Mouse (Mus musculus) ES-E14 (cell line): Measurements from ENCODE around the gene Fndc3b. TPM values are rescaled to one million over a fixed set of nuclear protein-coding genes. Genes with fewer than 3 reads are reported as not detected.

Source experiments
- DNase-seq: peaks from one replicate; pipeline ENCODE4 v3.0.0-alpha.2; 2013; ENCODE audit warnings: low read depth, low spot score
- H3K27ac ChIP-seq: 2 replicates; pipeline ENCODE4 v1.5.1; 2012; ENCODE audit warnings: low read depth, mild to moderate bottlenecking, low read length, moderate library complexity, mixed read lengths; ENCODE audit not compliant: poor library complexity, insufficient read depth, severe bottlenecking
- H3K36me3 ChIP-seq: 2 replicates; pipeline ENCODE4 v1.6.1; 2012; ENCODE audit warnings: mild to moderate bottlenecking, low read length, moderate library complexity, mixed read lengths; ENCODE audit not compliant: control insufficient read depth, poor library complexity, insufficient read depth, severe bottlenecking
- H3K4me1 ChIP-seq, 2 experiments: fragments of 150-350 bp in 1 of 2; sonication (generic) in 1 of 2; 2 replicates each; pipeline ENCODE4 v1.6.1; 2012; ENCODE audit warnings: low read length in 2 of 2, mild to moderate bottlenecking in 1 of 2, mixed read lengths in 1 of 2; ENCODE audit not compliant: control insufficient read depth in 2 of 2, insufficient read depth in 2 of 2, poor library complexity in 1 of 2
- H3K4me3 ChIP-seq, 2 experiments: fragments of 150-350 bp in 1 of 2; sonication (generic) in 1 of 2; 2 replicates each; pipeline ENCODE4 v1.5.1; 2012; ENCODE audit warnings: low read length in 2 of 2, low read depth in 1 of 2, mild to moderate bottlenecking in 1 of 2, mixed read lengths in 1 of 2; ENCODE audit not compliant: insufficient read depth in 1 of 2, poor library complexity in 1 of 2, severe bottlenecking in 1 of 2
- H3K9ac ChIP-seq: 2 replicates; pipeline ENCODE4 v1.6.1; 2012; ENCODE audit warnings: low read depth, mild to moderate bottlenecking, low read length, mixed read lengths; ENCODE audit not compliant: poor library complexity, insufficient read depth, severe bottlenecking
- H3K9me3 ChIP-seq: fragments of 150-350 bp; sonication (generic); 2 replicates; pipeline ENCODE4 v1.6.1; 2012; ENCODE audit warnings: low read depth, mild to moderate bottlenecking, low read length; ENCODE audit not compliant: control insufficient read depth, insufficient read depth
- CHD2 ChIP-seq: IDR thresholded peaks from 2 replicates; pipeline ENCODE4 v1.6.1; 2014; ENCODE audit warnings: mild to moderate bottlenecking, low read depth, low read length, inconsistent platforms
- HCFC1 ChIP-seq: IDR thresholded peaks from 2 replicates; pipeline ENCODE4 v1.6.1; 2012; ENCODE audit warnings: low read length, inconsistent platforms, borderline replicate concordance; ENCODE audit not compliant: insufficient read depth
- MAFK ChIP-seq: IDR thresholded peaks from 2 replicates; pipeline ENCODE4 v1.6.1; 2014; ENCODE audit warnings: mild to moderate bottlenecking, low read depth, low read length, inconsistent platforms; ENCODE audit not compliant: insufficient read depth
- ZC3H11A ChIP-seq: IDR thresholded peaks from 2 replicates; pipeline ENCODE4 v1.6.1; 2012; ENCODE audit warnings: low read depth, mild to moderate bottlenecking, inconsistent platforms, low read length, borderline replicate concordance
- ZNF384 ChIP-seq: IDR thresholded peaks from 2 replicates; pipeline ENCODE4 v1.6.1; 2012; ENCODE audit warnings: low read depth, low read length, inconsistent platforms
- in situ Hi-C, 2 experiments: fragments of 600-800 bp; cut with MboI; formaldehyde crosslinking; loops; one replicate each; pipeline ENCODE4 v1.15.1; 2025; ENCODE audit warnings: low sequenced_read_pairs in 2 of 2, inconsistent platforms in 1 of 2; ENCODE audit not compliant: unreplicated experiment in 2 of 2
- total RNA-seq: library from RNA; depleted of rRNA; stranded (reverse); fragments of 300-350 nt; gene quantifications from 2 replicates; pipeline ENCODE4 v1.2.3, GENCODE M21; 2012

The Fndc3b gene
- total RNA-seq, 1 experiment, result 16.6 TPM

DNA sequence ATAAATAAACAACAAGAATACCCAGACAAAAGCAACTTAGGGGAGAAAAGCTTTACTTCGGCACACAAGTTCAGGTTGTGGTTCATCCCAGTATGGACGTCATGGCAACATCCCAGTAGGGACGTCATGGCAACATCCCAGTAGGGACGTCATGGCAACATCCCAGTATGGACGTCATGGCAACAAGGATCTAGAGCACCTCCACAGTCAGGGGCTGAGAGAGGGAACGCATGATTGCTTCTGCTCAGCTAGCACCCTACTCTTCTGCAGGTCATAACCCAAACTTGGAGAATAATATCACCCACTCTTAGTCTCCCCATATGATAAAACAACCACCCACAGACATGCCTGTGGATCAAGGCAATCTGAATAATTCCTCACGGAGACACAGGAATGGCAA, 29.0 kb upstream of the Fndc3b start:
- in situ Hi-C loops, result no loop called here
- TF ChIP-seq ZC3H11A (no peak), MAFK (no peak)
- Histone ChIP-seq H3K9ac (no peak overlapping the region), H3K4me3 (no peak overlapping the region), H3K27ac (no peak overlapping the region), H3K36me3 (no peaks in the 10 kb centered on the region), H3K4me1 (0 out of 4 replicates have a peak, but pooled peaks cover 0 to 2% of the 10 kb centered on the region in 2 experiments), H3K9me3 (no peaks in the 10 kb centered on the region)
- DNase-seq, result no peak

GRCm38 (mm10) chr3:27736180-27736579, 25.1 kb upstream of the Fndc3b start:
- in situ Hi-C loops, result no loop called here
- H3K4me3 ChIP-seq, result no peak overlapping the region
- peak; percentile 36 for DNase-seq

GRCm38 (mm10) chr3:27735113-27735512, 24.0 kb upstream of the Fndc3b start:
- DNase-seq, result no peak
- Histone ChIP-seq H3K36me3 (no peaks in the 10 kb centered on the region), H3K27ac (no peak overlapping the region), H3K9me3 (no peaks in the 10 kb centered on the region), H3K4me1 (0 out of 4 replicates have a peak, but pooled peaks cover 0 to 2% of the 10 kb centered on the region in 2 experiments), H3K9ac (no peak overlapping the region), H3K4me3 (no peak overlapping the region)
- TF ChIP-seq ZNF384, result no peak
- no peak for TF ChIP-seq HCFC1
- TF ChIP-seq CHD2, result no peak
- TF ChIP-seq MAFK, result no peak
- TF ChIP-seq ZC3H11A, result no peak
- in situ Hi-C loops, result no loop called here

More at GRCm38 (mm10) chr3:27736180-27736579, 25.1 kb upstream of the Fndc3b start:
- Histone ChIP-seq H3K9me3 (no peaks in the 10 kb centered on the region), H3K9ac (no peak overlapping the region), H3K27ac (no peak overlapping the region), H3K36me3 (no peaks in the 10 kb centered on the region), H3K4me1 (0 out of 4 replicates have a peak, but pooled peaks cover 0 to 2% of the 10 kb centered on the region in 2 experiments)
- TF ChIP-seq HCFC1, result no peak

- no peak for TF ChIP-seq ZNF384
- TF ChIP-seq ZC3H11A, result no peak
- no peak for TF ChIP-seq HCFC1
- no peak for TF ChIP-seq MAFK
- no peak for TF ChIP-seq CHD2
- H3K9me3 ChIP-seq, result no peaks in the 10 kb centered on the region
- H3K4me3 ChIP-seq, result no peak overlapping the region
- H3K9ac ChIP-seq, result no peak overlapping the region
- no peaks in the 10 kb centered on the region for H3K36me3 ChIP-seq
- H3K27ac ChIP-seq, result no peak overlapping the region
- no peak for DNase-seq
- H3K4me1 ChIP-seq, result no peaks in the 10 kb centered on the region
- in situ Hi-C loops, result no loop called here
Measured at GRCm38 (mm10) chr3:27728798-27729782, 18.0 kb upstream of the Fndc3b start.

DNA sequence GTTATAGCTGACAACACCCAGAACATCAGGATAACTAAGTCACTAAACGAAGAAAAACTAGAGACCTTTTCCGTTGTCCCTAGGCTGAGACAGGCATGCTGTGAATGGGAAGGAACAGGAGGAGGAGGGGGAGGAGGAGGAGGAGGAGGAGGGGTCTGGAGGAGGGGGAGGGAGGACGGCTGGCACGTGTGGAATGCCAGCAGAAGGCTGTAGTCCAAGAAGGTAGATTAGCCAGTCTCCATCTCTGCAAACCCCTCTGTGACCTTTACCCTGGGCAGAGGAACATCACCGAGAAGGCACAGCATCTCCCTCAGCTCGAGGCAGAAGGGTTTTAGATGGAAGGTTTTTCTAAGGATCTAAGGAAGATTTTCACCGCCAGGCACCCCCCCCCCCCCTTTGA, 17.1 kb upstream of the Fndc3b start:
- in situ Hi-C loops, result no loop called here
- no peak overlapping the region for H3K4me3 ChIP-seq
- H3K27ac ChIP-seq, result no peak overlapping the region
- no peaks in the 10 kb centered on the region for H3K4me1 ChIP-seq
- H3K9me3 ChIP-seq, result no peaks in the 10 kb centered on the region
- TF ChIP-seq ZNF384, result no peak
- no peak for TF ChIP-seq CHD2
- no peak for TF ChIP-seq MAFK
- TF ChIP-seq ZC3H11A, result no peak
- TF ChIP-seq HCFC1, result no peak
- DNase-seq, result no peak
- no peaks in the 10 kb centered on the region for H3K36me3 ChIP-seq
- no peak overlapping the region for H3K9ac ChIP-seq
